Mouse (Mus musculus): ENCODE data around the gene Fbh1. TPM values are rescaled to one million over a fixed set of nuclear protein-coding genes. Genes with fewer than 3 reads are reported as not detected.

Gene Fbh1
- polyA plus RNA-seq, 1 experiment from 2014 or later = 73.5 TPM

DNA sequence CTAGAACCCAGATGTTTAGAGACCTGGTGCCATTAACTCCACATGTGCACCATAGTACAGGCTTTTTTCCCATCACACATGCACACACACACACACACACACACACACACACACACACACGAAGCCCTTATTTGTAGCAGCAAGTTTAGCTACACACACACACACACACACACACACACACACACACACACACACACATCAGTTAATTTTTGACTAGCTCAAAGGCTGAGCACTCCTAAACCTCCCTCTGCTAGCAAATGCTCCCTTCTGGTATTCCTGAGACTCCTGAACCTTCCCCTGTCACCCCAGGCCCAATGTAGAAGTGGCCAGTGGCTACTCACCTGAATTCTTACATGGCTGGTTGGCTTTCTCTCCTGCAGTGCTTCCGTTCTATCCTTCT, 83.3 kb downstream of the Fbh1 start:
- ATAC-seq (replicated peaks; ENCODE audit: low FRiP score) = 0 out of 2 replicates have a peak, but pooled peaks have one; percentile 34
- H3K36me3 ChIP-seq (ENCODE audit: control insufficient read depth, insufficient read depth, low read length) = no peaks in the 10 kb centered on the region
- H3K27me3 ChIP-seq (replicated peaks; ENCODE audit: control insufficient read depth, insufficient read depth, low read length) = no peaks in the 10 kb centered on the region
- no peak overlapping the region for H3K4me2 ChIP-seq
- no peak overlapping the region for H3K4me3 ChIP-seq (ENCODE audit: low read depth, low read length)
- DNase-seq (ENCODE audit: low spot score) = no peak
- no peaks in the 10 kb centered on the region for H3K9me3 ChIP-seq (ENCODE audit: control insufficient read depth, low read length)
- H3K4me1 ChIP-seq (replicated peaks; ENCODE audit: control insufficient read depth, insufficient read depth, low read length) = no peaks in the 10 kb centered on the region
- no peak overlapping the region for H3K9ac ChIP-seq (ENCODE audit: low read depth, low read length)
- 71% methylated on average over 2 of the region's 2 CpGs for WGBS
- no peak overlapping the region for H3K27ac ChIP-seq (ENCODE audit: low read depth, low read length)

DNA sequence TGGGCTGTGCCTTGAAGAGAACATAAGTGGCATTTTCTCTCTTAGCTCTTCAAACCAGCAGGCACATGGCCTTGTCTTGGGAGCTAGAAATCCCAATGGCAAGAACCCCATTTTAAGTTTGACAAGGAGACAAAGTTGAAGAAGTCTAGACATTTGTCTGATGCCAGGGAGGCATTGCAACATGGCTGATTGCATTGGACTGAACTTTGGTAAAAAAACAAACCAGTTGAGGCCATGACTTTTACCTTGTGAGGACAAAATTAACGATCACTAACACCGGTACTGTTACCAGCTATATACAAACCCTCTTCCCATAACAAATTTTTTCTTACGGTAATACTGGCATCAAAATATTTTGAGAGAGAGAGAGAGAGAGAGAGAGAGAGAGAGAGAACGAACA, 84.0 kb downstream of the Fbh1 start:
- H3K27me3 ChIP-seq (replicated peaks; ENCODE audit: control insufficient read depth, insufficient read depth, low read length) = no peaks in the 10 kb centered on the region
- H3K4me2 ChIP-seq = no peak overlapping the region
- no peaks in the 10 kb centered on the region for H3K4me1 ChIP-seq (replicated peaks; ENCODE audit: control insufficient read depth, insufficient read depth, low read length)
- no peak overlapping the region for H3K27ac ChIP-seq (ENCODE audit: low read depth, low read length)
- ATAC-seq (replicated peaks; ENCODE audit: low FRiP score) (no peak), DNase-seq (ENCODE audit: low spot score) (no peak)
- no peaks in the 10 kb centered on the region for H3K9me3 ChIP-seq (ENCODE audit: control insufficient read depth, low read length)
- WGBS = 86% methylated on average over 4 of the region's 4 CpGs
- H3K36me3 ChIP-seq (ENCODE audit: control insufficient read depth, insufficient read depth, low read length) = no peaks in the 10 kb centered on the region
- no peak overlapping the region for H3K9ac ChIP-seq (ENCODE audit: low read depth, low read length)
- H3K4me3 ChIP-seq (ENCODE audit: low read depth, low read length) = no peak overlapping the region

Other genes with a start within 250 kb of the Fbh1 start
- gene Pfkfb3, start 223.5 kb downstream of the Fbh1 start, polyA plus RNA-seq (2014; fragmentation: Nextera tagmentation; extraction: Ambion mirVana) = 17.5 and 20.3 TPM in 2 replicates
- 176 and 179 TPM in 2 replicates for gene Rbm17, start 173.4 kb downstream of the Fbh1 start, polyA plus RNA-seq (2014; fragmentation: Nextera tagmentation; extraction: Ambion mirVana)
- not detected in 2 replicates for gene Gm17490, start 151.3 kb downstream of the Fbh1 start, polyA plus RNA-seq (2014; fragmentation: Nextera tagmentation; extraction: Ambion mirVana)
- gene Il2ra, start 134.8 kb downstream of the Fbh1 start, polyA plus RNA-seq (2014; fragmentation: Nextera tagmentation; extraction: Ambion mirVana) = 0.04 TPM in 1 of 2 replicates, not detected in the other
- gene Il15ra, start 72.3 kb downstream of the Fbh1 start, polyA plus RNA-seq (2014; fragmentation: Nextera tagmentation; extraction: Ambion mirVana) = 1.6 and 2.1 TPM in 2 replicates
- gene Ankrd16, start 294 bp upstream of the Fbh1 start, polyA plus RNA-seq (2014; fragmentation: Nextera tagmentation; extraction: Ambion mirVana) = 18.8 and 24.2 TPM in 2 replicates

Measured in liver, embryonic 11.5 days (tissue).